Mouse (Mus musculus) monocyte, adult 5-6 weeks (primary cell): Measurements from ENCODE around the gene Spop. TPM values are rescaled to one million over a fixed set of nuclear protein-coding genes. Genes with fewer than 3 reads are reported as not detected.

Experiments used
- ATAC-seq: fragments of 153-309, 156-312 bp; replicated peaks from 2 replicates; pipeline ENCODE4 v1.8.0; 2017; ENCODE audit warnings: mild to moderate bottlenecking; ENCODE audit not compliant: low TSS enrichment, insufficient number of reproducible peaks, severe bottlenecking, poor library complexity, low FRiP score
- total RNA-seq: library from RNA; stranded (forward); fragments of 200-1000, 200-491, 200-594 nt; gene quantifications from 3 replicates; pipeline ENCODE4 v1.2.3, GENCODE M21; 2017

Gene Spop
- total RNA-seq, 1 experiment from 2014 or later, result 98.9 TPM

DNA sequence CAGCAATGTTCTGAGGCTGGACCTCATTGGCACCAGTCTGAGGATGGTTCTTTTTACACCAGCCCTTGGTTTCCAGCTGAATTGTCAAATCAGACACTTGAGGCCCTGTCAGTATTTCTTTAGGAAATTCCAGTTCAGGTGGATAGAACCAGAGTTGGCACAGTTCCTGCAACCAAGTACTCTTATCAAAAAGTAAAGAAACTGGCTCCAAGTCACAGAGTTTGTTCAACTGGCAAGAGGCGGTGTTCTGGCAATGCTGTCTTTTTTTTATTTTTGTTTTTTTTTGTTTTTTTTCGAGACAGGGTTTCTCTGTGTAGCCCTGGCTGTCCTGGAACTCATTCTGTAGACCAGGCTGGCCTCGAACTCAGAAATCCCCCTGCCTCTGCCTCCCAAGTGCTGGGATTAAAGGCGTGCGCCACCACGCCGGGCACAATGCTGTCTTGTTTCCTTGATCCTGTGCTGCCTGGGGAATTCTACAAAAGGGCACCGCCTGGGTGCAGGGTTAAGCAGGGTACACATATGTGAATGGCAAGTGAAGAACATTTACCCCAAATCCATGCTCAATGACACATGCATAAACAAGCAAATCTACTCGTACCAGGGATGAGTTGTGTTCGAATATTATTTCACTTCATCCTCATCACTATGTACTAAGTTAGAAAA lies 4.3 kb upstream of the Spop start:
- ATAC-seq, result no peak

GRCm38 (mm10) chr11:95411453-95412013 lies 2.3 kb upstream of the Spop start:
- no peak for ATAC-seq

DNA sequence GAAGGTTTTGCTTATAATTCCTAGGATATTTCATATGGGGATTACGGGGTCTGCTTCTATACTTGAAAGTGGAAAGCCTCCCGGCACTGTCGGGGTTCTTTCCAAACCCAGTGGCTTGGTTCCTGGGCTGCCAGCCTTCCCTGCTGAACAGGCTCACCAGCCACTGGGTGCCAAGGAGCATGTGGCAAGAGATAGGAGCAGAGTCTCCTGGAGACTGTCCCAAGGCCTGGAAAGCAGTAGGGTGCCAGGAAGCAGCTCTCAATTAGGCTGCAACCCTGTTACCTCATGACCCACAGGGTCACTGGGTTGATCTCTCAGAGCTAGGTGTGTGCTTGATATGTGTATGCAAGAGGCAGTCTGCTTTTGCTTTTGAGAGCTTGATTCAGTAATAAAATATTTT lies 1.3 kb upstream of the Spop start:
- no peak for ATAC-seq

DNA sequence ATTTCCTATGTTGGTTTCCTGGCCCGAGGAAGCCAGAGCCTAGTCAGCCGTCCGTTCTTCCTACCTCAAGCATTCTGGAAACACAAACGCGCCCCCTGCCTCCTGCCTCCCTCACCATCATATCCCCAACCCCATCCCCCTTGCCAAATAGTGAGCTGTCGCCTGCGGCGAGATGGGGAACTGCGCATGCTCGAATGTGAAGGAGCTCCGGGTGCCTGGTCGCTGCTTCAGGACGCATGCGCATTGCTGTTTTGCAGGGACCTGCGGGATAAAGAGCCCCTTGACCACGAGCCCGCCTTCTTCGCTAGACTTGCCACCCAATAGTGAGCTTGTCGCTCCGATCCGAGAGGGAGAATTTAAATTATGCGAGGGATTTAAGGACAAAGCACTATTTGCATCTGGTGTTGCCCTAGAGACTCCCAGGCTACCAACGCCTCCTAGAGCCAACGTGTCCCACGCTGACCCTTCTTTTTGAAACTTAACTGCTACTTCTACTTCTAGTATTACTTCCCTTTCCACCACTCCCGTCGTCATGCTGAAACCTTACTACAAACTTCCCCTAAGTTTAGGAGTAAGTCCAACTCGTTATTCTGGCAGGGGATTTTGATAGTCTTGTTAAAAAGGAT lies 769 bp downstream of the Spop start:
- peak; percentile 65 for ATAC-seq

- no peak for ATAC-seq
These were observed 2.1 kb downstream of the Spop start for GRCm38 (mm10) chr11:95415931-95416330.

DNA sequence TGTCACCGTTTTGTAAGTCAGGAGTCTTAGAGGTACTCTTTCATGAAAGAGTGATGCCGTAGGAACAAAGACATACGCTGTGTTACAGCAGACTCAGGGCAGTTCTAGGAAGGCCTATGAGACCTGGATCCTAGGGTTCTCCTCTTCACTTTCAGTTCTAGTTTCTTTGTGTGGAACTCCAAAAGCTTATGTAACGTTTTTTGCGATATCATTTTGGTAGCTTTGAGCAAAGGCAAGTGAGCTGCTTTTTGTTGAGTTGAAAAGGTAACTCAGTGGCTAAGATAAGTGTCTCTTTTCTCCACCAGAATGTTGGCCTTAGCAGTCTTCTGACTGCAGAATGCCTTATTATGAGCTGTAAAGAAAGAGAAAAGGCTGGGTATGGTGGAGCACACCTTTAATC lies 3.5 kb downstream of the Spop start:
- ATAC-seq, result no peak

DNA sequence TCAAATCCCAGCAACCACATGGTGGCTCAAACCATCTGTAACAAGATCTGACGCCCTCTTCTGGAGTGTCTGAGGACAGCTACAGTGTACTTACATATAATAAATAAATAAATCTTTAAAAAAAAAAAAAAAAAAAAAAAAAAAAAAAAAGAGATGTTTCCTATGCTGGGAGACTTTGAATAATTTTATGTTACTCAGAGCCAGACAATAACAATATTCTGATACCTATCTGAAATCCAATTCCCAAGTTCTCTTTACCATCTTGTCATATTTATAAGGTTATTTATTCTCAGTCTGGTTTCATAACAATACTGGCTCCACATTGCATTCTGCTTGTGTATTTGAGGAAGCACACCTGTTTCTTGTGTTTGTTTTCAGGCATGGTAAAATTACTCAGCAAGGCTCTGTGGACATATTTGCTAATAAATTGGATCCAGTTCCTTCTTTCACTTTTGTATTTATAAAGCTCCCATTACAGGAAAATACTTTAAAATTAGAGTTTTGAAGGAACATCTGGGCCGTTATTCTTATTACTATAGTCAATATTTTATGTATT lies 7.1 kb downstream of the Spop start:
- ATAC-seq, result no peak

DNA sequence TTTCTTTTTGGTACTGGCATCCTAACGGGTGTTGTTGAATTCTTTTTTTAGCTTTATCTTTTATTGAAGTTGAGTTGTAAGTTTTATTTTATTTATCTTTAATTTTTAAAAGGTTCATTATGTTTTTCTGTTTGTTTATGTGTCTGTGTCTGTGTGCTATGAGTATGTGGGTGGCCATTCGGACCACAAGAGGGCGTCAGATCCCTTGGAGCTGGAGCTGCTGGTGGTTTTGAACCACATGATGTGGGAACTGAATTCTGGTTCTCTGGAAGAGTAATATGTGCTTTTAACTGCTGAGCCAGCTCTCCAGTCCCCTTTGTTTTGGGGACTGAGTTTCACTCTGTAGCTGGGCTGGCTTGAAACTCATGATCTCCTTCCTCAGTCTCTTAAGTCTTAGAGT lies 9.6 kb downstream of the Spop start:
- ATAC-seq, result no peak

DNA sequence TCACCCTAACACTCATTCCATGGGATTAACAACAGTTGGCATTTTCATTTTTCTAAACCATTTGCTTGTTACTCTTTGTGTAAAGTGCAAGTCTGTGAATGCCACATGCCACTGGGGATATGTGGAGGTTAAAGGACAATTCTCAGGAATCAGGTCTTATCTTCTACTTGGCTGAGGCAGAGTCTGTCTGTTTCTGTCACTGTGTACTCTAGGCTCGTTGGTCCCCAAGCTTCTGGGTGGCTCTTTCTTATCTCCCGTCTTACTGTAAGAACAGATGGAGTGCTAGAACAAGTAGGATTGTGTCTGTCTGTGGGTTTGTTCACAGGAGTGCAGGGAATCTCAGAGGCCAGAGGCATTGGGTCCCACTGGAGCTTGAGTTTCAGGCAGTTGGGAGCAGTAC lies 17.5 kb downstream of the Spop start:
- ATAC-seq, result no peak

GRCm38 (mm10) chr11:95432194-95432593 lies 18.3 kb downstream of the Spop start:
- no peak for ATAC-seq

- no peak for ATAC-seq
These were observed 31.5 kb downstream of the Spop start for GRCm38 (mm10) chr11:95445371-95445770.

- no peak for ATAC-seq
These were observed 32.9 kb downstream of the Spop start for GRCm38 (mm10) chr11:95446580-95447305.

DNA sequence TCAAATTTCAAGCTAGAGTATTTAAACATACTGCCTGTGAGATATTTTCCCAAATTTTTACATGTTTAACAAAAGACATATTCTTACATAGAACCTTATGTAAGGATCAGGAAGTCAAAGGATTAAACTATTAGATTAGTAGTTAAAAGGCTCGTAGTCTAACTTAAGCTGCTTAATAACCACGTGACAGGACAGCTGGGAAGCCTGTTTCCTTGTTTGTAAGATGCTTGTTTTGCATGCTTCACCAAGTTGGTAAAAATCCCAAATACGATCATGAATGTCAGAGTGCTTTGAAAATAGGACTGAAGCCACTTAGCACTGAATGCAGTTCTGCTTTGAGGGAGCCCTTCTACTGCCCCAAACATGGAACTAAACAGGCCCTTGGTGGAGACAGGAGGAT lies 34.5 kb downstream of the Spop start:
- ATAC-seq, result no peak

DNA sequence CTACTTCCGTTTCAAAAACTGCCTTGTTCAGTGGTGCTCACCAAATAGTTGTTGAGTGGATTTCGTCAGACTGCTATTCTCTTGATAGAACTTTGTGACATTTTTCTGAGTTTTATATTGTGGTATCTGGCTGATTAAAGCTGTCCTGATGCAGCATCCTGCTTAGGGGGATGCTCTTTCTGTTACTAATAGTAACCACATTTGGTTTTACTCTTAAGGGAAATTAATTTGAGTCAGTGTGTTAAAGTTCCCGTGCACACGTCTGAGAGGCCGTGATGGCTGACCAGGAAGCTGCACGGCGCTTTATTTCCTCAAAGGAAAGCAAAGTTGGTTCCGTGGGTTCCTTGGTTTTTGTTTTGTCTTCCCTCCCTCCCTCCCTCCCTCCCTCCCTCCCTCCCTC lies 41.5 kb downstream of the Spop start:
- ATAC-seq, result no peak

- ATAC-seq, result no peak
These were observed 47.0 kb downstream of the Spop start for GRCm38 (mm10) chr11:95460872-95461271.

- ATAC-seq, result no peak
These were observed 48.3 kb downstream of the Spop start for GRCm38 (mm10) chr11:95462168-95462567.

- ATAC-seq, result no peak
These were observed 53.9 kb downstream of the Spop start for GRCm38 (mm10) chr11:95467731-95468130.

DNA sequence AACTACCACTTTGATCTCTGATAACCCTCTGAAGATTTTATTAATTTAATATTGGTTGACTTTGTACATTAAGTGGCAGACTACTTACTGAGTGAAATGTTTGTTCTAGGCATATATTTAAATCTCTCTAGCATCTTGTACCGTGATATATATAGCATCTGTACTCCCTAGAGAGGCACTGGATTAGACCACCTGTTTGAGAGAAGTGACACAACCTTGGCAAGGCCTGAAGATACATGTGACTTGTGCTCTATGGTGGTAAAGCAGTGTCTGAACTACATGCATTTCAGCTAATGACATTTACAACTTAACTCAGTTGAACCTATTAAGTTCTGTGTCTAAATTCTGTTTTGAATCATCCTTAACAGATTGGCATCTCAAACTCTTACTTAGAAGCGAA lies 59.1 kb downstream of the Spop start:
- no peak for ATAC-seq

GRCm38 (mm10) chr11:95473456-95473855 lies 59.6 kb downstream of the Spop start:
- no peak for ATAC-seq
